Mouse (Mus musculus) B cell, adult 67 days (primary cell): Measurements from ENCODE around the gene Lcn3. TPM values are rescaled to one million over a fixed set of nuclear protein-coding genes. Genes with fewer than 3 reads are reported as not detected.

Experiments
- total RNA-seq, 2 experiments: library from RNA; stranded (reverse); gene quantifications; 4 replicates each; pipeline ENCODE4 v1.2.4; 2023

Gene Lcn3
- total RNA-seq, result not detected

DNA sequence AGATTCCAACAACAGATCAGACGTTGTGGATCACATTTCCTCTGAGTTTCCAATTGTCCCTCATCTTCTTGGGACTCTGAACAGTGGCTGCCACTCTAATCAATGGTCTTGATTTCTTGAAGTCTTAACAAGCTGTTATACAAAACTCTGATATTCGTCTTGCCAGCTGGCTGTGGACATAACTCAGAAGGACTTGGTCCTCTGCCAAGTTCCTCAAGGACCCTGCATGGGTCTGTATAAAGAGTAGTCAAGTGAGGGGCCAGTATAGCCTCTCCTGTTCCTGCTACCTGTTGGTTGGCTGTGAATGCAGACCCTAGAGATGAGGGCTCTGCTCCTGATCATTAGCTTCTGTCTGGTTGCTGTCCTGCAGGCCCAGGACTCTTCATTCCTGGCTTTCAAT lies at the start of gene Lcn3:
TSS of gene Lcn3 (plus strand) at position 301 of the 400 bp plus-strand sequence.

DNA sequence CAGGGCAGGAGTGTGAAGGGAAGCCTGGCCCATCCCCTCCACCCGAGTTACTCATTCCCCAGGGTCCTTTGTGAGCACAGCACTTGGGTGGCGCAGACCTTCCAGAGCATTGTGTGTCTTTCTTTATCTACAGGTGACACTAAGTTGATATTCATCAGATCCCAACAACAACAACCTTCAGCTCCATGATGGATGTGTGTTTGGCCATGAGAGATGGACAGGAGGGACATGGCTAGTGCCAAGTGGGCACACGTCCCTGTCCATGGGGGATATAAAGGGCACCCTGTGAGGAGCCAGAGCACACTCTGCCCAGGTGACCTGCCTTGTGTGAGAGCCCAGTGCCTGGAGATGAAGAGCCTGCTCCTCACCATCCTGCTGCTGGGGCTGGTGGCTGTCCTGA lies 28.7 kb upstream of the Lcn3 start, which contains the start of gene Obp2b:
TSS of gene Obp2b (plus strand) at position 301 of the 400 bp plus-strand sequence.

DNA sequence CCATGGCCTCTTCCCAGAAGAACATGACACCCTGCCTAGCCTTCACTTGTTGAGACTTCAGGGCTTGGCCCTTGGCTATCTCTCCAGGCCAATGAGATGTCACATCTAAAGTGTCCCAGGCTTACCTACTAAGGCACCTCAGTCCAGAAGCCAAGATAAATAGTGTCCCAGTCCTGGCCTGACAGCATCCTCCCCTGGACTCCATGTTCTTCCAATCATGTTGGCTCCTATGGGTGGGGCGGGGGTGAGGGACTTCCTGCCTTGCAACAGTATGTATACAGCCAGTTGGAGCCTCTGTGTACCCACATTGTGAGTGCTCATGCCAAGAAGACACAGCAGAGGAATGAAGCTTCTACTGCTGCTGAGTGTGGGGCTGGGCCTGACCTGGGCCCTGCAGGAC lies 11.3 kb downstream of the Lcn3 start, which contains the start of gene Lcn11:
TSS of gene Lcn11 (plus strand) at position 301 of the 400 bp plus-strand sequence.

DNA sequence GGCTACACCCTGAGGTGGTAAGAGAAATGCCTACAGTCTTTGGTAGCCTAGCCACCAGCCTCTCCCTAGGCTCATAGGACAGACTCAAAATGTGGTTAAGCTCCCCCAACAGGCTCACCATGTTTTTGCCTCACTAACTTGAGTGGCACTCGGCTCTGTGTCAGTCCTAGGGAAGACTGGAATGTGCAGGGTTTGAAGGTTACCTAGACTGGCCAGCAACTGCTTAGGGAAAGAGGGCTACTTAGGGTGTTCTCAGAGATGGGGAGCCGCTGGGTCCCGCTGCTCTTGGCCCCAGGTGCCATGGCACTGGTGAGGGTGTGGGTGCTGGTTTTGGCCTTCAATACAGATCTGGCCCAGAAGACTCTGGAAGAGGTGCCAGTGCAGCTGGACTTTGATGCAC lies 16.6 kb downstream of the Lcn3 start, which contains the start of gene Gm13539:
TSS of gene Gm13539 (plus strand) at position 301 of the 400 bp plus-strand sequence.

DNA sequence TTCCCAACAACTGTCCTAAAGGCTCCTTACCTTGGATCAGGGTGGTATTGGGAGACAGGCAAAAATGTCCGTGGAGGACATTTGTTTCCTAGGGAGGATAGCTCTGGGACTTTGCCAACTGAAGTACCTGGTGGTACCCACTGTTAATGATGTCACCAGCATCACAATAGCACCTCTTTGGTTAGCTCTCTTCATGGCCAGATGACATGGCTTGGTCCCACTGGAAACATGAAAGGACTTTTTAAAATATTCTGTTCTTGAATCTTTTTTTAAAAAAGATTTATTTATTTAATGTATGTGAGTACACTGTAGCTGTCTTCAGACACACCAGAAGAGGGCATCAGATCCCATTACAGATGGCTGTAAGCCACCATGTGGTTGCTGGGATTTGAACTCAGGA lies 50.4 kb downstream of the Lcn3 start, which contains the start of gene Glt6d1:
TSS of gene Glt6d1 (minus strand) at position 101 of the 400 bp plus-strand sequence.

Other genes starting within 250 kb of the Lcn3 start
- gene Traf2, start 218.6 kb upstream of the Lcn3 start, total RNA-seq, result 10 to 100 TPM; 59.2 to 66.5 TPM
- 100 to 1,000 TPM; 109 to 136 TPM for gene Edf1, start 207.7 kb upstream of the Lcn3 start, total RNA-seq
- gene Mamdc4, start 190.7 kb upstream of the Lcn3 start, total RNA-seq, result 1 to 10 TPM; 1.2 to 3.0 TPM
- 10 to 100 TPM; 18.3 to 19.3 TPM for gene Phpt1, start 190.3 kb upstream of the Lcn3 start, total RNA-seq
- gene Ajm1, start 183.8 kb upstream of the Lcn3 start, total RNA-seq, result under 1 TPM in 1 of 2 experiments, not detected in 1; 0.15 TPM
- gene Rabl6, start 157.0 kb upstream of the Lcn3 start, total RNA-seq, result 100 to 1,000 TPM; 100 to 112 TPM
- not detected for gene Ccdc183, start 147.9 kb upstream of the Lcn3 start, total RNA-seq
- 1 to 10 TPM in 1 of 2 experiments, not detected in 1; 1.5 TPM for gene Tmem141, start 143.6 kb upstream of the Lcn3 start, total RNA-seq
- 1 to 10 TPM in 1 of 2 experiments, under 1 TPM in 1; 0.68 to 5.9 TPM for gene Fcna, start 137.5 kb upstream of the Lcn3 start, total RNA-seq
- gene Lcn8, start 112.4 kb upstream of the Lcn3 start, total RNA-seq, result not detected
- gene Lcn5, start 107.6 kb upstream of the Lcn3 start, total RNA-seq, result not detected
- not detected for gene Lcn6, start 88.8 kb upstream of the Lcn3 start, total RNA-seq
- not detected for gene Lcn10, start 82.8 kb upstream of the Lcn3 start, total RNA-seq
- not detected for gene Obp2a, start 65.5 kb upstream of the Lcn3 start, total RNA-seq
- 10 to 100 TPM; 24.7 to 28.4 TPM for gene Bmyc, start 58.8 kb upstream of the Lcn3 start, total RNA-seq
- not detected for gene Obp2b, start 28.6 kb upstream of the Lcn3 start, total RNA-seq
- gene Lcn11, start 11.4 kb downstream of the Lcn3 start, total RNA-seq, result not detected
- gene Gm13539, start 16.7 kb downstream of the Lcn3 start, total RNA-seq, result not detected
- gene Glt6d1, start 50.3 kb downstream of the Lcn3 start, total RNA-seq, result not detected
- gene Lcn9, start 57.6 kb downstream of the Lcn3 start, total RNA-seq, result not detected
- gene Sohlh1, start 81.7 kb downstream of the Lcn3 start, total RNA-seq, result not detected
- gene Kcnt1, start 98.2 kb downstream of the Lcn3 start, total RNA-seq, result not detected
- gene Camsap1, start 217.7 kb downstream of the Lcn3 start, total RNA-seq, result 10 to 100 TPM; 27.7 to 47.2 TPM